Mouse (Mus musculus) lung, postnatal 0 days (tissue): ENCODE data around the gene Myo1e. TPM values are rescaled to one million over a fixed set of nuclear protein-coding genes. Genes with fewer than 3 reads are reported as not detected.
A peak's percentile ranks its signal among the peaks of the same experiment; 100 is the strongest.

Experiments used
- ATAC-seq: fragments of 200-750 bp; cut with Nextera tagmentation; 2 replicates; pipeline ENCODE4 v1.8.0; 2017; ENCODE audit warnings: moderate library complexity
- DNase-seq: peaks from one replicate; pipeline ENCODE4 v3.0.0-alpha.2; 2016; ENCODE audit warnings: low spot score
- H3K27ac ChIP-seq: fragments of 300-500 bp; sonication (generic); 2 replicates; pipeline ENCODE4 v1.5.1; 2014; ENCODE audit warnings: antibody characterized with exemption, mild to moderate bottlenecking, low read length, mixed read lengths
- H3K27me3 ChIP-seq: fragments of 300-500 bp; sonication (generic); replicated peaks from 2 replicates; pipeline ENCODE4 v1.6.1; 2014; ENCODE audit warnings: low read length, mixed read lengths; ENCODE audit not compliant: insufficient read depth
- H3K36me3 ChIP-seq: fragments of 300-500 bp; sonication (generic); 2 replicates; pipeline ENCODE4 v1.6.1; 2014; ENCODE audit warnings: low read length, mixed read lengths; ENCODE audit not compliant: insufficient read depth
- H3K4me1 ChIP-seq: fragments of 300-500 bp; sonication (generic); 2 replicates; pipeline ENCODE4 v1.6.1; 2014; ENCODE audit warnings: antibody characterized with exemption, low read depth, low read length, mixed read lengths; ENCODE audit not compliant: insufficient read depth
- H3K4me2 ChIP-seq: fragments of 300-500 bp; sonication (generic); replicated peaks from 2 replicates; pipeline ENCODE4 v1.6.1; 2014; ENCODE audit warnings: low read depth, mild to moderate bottlenecking, low read length, moderate library complexity, mixed read lengths
- H3K4me3 ChIP-seq: fragments of 300-500 bp; sonication (generic); 2 replicates; pipeline ENCODE4 v1.5.1; 2014; ENCODE audit warnings: low read depth, low read length
- H3K9ac ChIP-seq: fragments of 300-500 bp; sonication (generic); replicated peaks from 2 replicates; pipeline ENCODE4 v1.6.1; 2014; ENCODE audit warnings: low read depth, mild to moderate bottlenecking
- H3K9me3 ChIP-seq: fragments of 300-500 bp; sonication (generic); 2 replicates; pipeline ENCODE4 v1.6.1; 2016; ENCODE audit warnings: low read length, mixed read lengths
- CTCF ChIP-seq: IDR thresholded peaks from 2 replicates; pipeline ENCODE4 v1.5.1; 2016; ENCODE audit warnings: antibody characterized with exemption, mild to moderate bottlenecking
- EP300 ChIP-seq: IDR thresholded peaks from 2 replicates; pipeline ENCODE4 v1.6.1; 2016; ENCODE audit warnings: antibody characterized with exemption, mild to moderate bottlenecking, control low read depth
- WGBS: fragments of 180-500 bp; shearing (Covaris S2); extraction: QIAGEN DNeasy Blood & Tissue Kit; methylation state at CpG from one replicate; pipeline ENCODE4 v1.1.7; 2014; 5-methylcytosine and 5-hydroxymethylcytosine counted together
- polyA plus RNA-seq: library from polyadenylated mRNA; unstranded; fragments of >200 nt; fragmentation: Nextera tagmentation; extraction: Ambion mirVana; gene quantifications from 2 replicates; pipeline ENCODE4 v1.2.1, GENCODE M21; 2015

The Myo1e gene
- polyA plus RNA-seq, 1 experiment from 2014 or later = 36.0 TPM

DNA sequence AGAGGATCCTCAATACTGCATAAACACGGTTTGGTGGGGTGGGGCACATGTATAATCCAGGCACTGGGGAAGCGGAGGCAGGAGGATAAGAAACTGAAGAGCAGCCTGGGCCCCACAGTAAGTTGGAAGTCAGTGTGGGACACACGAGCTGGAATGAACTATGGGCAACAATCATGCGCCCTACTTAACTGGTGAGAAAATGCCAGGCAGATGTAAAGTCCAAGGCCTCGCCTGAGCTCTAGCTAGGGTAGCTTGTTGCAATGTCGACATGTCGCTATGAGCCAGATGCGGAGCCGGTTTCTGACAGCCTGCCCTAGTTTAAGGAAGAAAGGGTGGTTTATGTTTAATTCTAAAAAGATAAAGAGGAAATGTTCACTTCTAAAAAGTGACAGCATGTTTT lies 37.9 kb downstream of the Myo1e start:
- H3K4me3 ChIP-seq = no peak overlapping the region
- H3K9ac ChIP-seq = no peak overlapping the region
- 81% methylated on average over 9 of the region's 9 CpGs for WGBS
- H3K4me1 ChIP-seq = peaks cover 36% of the 10 kb centered on the region
- no peak for ATAC-seq
- no peaks in the 10 kb centered on the region for H3K27me3 ChIP-seq
- H3K27ac ChIP-seq = no peak overlapping the region
- no peak for TF ChIP-seq CTCF
- no peak for TF ChIP-seq EP300
- no peak for DNase-seq
- H3K9me3 ChIP-seq = no peaks in the 10 kb centered on the region
- no peak overlapping the region for H3K4me2 ChIP-seq
- no peaks in the 10 kb centered on the region for H3K36me3 ChIP-seq

DNA sequence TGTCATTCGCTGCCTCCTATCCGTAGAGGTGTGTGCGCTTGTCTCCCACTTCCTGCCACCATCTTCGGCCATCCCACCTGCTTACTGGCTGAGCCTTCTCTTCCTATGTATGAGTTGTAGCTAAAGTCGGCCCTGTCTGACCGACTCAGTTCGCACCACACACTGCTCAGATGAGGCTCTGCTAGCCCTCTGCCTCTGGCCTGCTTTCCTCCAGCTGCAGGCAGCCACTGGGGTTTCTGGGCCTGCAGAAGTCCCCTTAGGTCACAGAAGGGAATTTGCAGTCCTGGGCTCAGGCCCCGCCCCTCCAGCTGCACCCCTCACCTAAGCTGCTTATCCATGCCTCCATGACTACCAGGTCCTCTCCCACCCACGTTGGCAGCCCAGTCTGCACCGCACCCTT lies 39.3 kb downstream of the Myo1e start:
- H3K4me1 ChIP-seq = peaks cover 32% of the 10 kb centered on the region
- 66% methylated on average over 10 of the region's 10 CpGs for WGBS
- no peaks in the 10 kb centered on the region for H3K36me3 ChIP-seq
- H3K4me3 ChIP-seq = no peak overlapping the region
- no peaks in the 10 kb centered on the region for H3K27me3 ChIP-seq
- H3K27ac ChIP-seq = no peak overlapping the region
- ATAC-seq (no peak), DNase-seq (no peak)
- TF ChIP-seq EP300 (no peak), CTCF (no peak)
- H3K9ac ChIP-seq = no peak overlapping the region
- no peak overlapping the region for H3K4me2 ChIP-seq
- H3K9me3 ChIP-seq = no peaks in the 10 kb centered on the region

GRCm38 (mm10) chr9:70248046-70248445 lies 40.9 kb downstream of the Myo1e start:
- no peak overlapping the region for H3K4me3 ChIP-seq
- H3K27ac ChIP-seq = no peak overlapping the region
- no peak overlapping the region for H3K4me2 ChIP-seq
- ATAC-seq (no peak), DNase-seq (no peak)
- H3K27me3 ChIP-seq = no peaks in the 10 kb centered on the region
- TF ChIP-seq CTCF (no peak), EP300 (no peak)
- peaks cover 24% of the 10 kb centered on the region for H3K4me1 ChIP-seq
- no peaks in the 10 kb centered on the region for H3K36me3 ChIP-seq
- H3K9ac ChIP-seq = no peak overlapping the region
- WGBS = 86% methylated on average over 6 of the region's 6 CpGs
- H3K9me3 ChIP-seq = no peaks in the 10 kb centered on the region

DNA sequence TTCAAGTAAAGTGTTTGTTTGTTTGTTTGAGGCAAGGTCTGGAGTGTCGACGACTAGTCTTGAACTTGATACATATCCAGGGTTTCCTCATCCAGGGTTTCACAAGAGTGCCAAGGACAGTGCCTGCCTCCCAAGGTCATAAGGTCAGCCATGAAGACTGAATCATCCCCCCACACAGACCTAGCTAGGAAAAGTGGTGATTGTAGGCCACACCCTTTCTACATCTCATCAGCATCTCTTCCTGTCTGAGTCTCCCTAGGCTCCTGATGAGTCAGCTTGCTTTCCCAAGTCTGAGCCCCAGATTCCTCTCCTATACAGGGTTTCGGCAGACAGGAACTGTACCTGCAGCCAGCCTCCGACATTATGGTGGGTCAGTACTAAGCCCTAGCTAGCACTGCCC lies 41.7 kb downstream of the Myo1e start:
- Histone ChIP-seq H3K9me3 (no peaks in the 10 kb centered on the region), H3K4me3 (no peak overlapping the region), H3K36me3 (no peaks in the 10 kb centered on the region), H3K9ac (no peak overlapping the region), H3K27ac (0 out of 2 replicates have a peak overlapping the region, but pooled peaks have one; percentile 66), H3K27me3 (no peaks in the 10 kb centered on the region), H3K4me2 (no peak overlapping the region), H3K4me1 (peaks cover 18% of the 10 kb centered on the region; the same call in 1 of the 2 replicates)
- no peak for DNase-seq
- ATAC-seq = peak; percentile 29; the same call in 1 of the 2 replicates
- 65% methylated on average over 4 of the region's 4 CpGs for WGBS
- no peak for TF ChIP-seq CTCF
- no peak for TF ChIP-seq EP300

DNA sequence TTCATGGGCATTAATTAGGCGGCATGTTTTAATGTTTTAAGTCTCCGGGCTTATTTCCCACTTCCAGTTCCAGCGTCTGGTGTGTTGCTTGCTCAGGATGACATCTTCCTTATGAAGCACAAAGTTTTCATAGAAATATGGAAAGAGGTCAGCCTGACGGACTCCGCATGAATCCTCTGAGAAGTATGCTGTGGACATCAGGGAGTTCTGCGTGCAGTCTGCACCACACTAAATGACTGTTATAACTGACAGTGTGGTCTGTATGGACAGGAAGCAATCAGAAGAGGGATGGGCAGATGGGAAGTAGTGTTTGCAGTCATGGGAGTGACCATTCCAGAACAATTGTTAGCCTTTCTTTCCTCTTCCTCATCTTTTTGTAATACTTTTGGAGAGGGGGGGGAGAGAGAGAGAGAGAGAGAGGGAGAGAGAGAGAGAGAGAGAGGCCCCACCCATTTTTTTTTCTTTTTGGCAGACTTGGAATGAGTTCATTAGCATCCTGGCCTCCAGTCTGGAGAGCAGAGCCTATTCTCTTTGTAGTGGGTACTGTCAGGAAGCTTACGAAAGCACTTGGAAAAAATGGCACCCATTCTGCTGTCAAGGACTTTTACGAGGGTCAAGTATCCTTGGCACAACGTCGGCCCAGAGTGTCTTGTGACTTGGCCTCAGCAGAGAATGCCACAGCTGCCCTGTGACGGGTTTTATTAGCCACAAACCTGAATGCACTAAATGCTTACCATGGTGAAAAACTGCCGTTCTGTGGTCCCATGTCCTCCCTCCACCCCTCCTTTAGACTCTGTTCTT lies 42.9 kb downstream of the Myo1e start:
- Histone ChIP-seq H3K4me2 (no peak overlapping the region), H3K9me3 (no peaks in the 10 kb centered on the region), H3K27ac (peak overlapping the region; percentile 66), H3K4me1 (peaks cover 24% of the 10 kb centered on the region; the same call in 1 of the 2 replicates), H3K27me3 (no peaks in the 10 kb centered on the region), H3K9ac (no peak overlapping the region), H3K4me3 (no peak overlapping the region), H3K36me3 (no peaks in the 10 kb centered on the region)
- ATAC-seq = peak; percentile 89
- TF ChIP-seq EP300 = peak; percentile 91
- TF ChIP-seq CTCF = no peak
- DNase-seq = peak; percentile 77
- 24% methylated on average over 12 of the region's 12 CpGs for WGBS

DNA sequence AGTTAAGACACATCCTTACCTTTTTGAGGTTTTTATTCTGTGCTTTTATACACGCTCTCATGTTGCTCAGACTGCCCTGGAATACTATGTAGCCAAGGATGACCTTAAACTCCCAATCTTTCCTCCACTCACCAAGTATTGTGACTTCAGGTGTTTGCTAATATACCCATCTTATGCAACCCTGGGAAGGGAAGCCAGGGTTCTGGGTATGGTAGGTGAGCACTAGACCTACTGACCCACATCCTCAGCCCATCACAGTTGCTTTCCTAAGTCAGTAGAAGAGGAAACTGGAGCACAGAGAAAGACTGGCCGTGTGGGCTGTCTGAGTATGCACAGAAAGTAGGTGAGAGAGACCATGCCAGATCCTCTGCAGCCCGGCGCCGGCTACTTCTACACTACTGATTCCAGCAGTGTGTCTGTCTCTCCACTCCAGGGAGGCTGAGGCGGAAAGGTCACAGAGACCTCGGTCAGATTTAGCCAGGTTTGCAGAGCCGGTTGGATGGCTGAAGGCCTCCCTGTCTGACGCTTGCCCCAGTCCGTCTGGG lies 44.4 kb downstream of the Myo1e start:
- TF ChIP-seq CTCF = no peak
- no peak for TF ChIP-seq EP300
- H3K4me2 ChIP-seq = no peak overlapping the region
- WGBS = 83% methylated on average over 10 of the region's 10 CpGs

More for the DNA sequence above, 44.4 kb downstream of the Myo1e start:
- peaks cover 25% of the 10 kb centered on the region; the same call in 1 of the 2 replicates for H3K4me1 ChIP-seq
- H3K9me3 ChIP-seq = no peaks in the 10 kb centered on the region
- no peak overlapping the region for H3K9ac ChIP-seq
- DNase-seq (no peak), ATAC-seq (no peak)
- H3K36me3 ChIP-seq = no peaks in the 10 kb centered on the region
- no peak overlapping the region for H3K4me3 ChIP-seq
- H3K27ac ChIP-seq = 0 out of 2 replicates have a peak overlapping the region, but pooled peaks have one; percentile 14
- H3K27me3 ChIP-seq = no peaks in the 10 kb centered on the region
